Mouse (Mus musculus): ENCODE data around the gene Homer2. TPM values are rescaled to one million over a fixed set of nuclear protein-coding genes. Genes with fewer than 3 reads are reported as not detected.

The Homer2 gene
- 20.6 and 27.0 TPM in 2 replicates for polyA plus RNA-seq (2015; fragmentation: Nextera tagmentation; extraction: Ambion mirVana)

DNA sequence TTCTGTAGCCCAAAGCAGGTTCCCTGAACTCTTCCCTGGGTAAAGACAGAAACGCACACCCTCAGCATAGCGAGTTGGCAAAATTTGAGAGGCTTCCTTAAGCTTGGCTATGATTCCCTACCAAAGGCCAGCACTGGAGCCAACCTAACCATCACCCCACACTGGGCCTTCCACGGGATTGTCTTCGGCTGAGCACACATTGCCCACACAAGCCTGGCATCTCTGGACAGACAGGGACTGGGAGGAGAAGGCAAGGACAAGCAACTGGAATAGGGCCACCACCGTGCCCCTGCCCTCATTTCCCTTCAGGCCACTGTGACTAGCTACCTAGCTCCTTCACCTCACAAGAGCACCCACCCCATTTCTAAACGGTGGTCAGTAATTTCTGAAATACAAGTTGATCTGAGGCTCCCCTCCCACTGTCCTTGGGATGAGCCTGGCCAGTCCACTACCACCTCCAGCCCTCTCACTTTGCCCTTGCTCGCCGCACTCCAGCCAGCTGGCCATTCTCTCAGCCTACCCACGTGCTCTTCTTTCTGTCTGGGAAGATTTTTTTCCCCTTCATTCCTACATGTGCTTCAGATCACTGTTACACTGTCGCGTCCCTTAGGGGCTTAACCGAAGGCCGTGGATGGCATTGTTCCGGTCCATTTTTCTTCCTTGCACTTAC is at the start of gene Homer2:
Homer2 (minus strand) TSS at position 57 of the 670 bp plus-strand sequence.
- ATAC-seq (ENCODE audit: low FRiP score), result peak; percentile 44; the same call in 1 of the 2 replicates
- Histone ChIP-seq H3K36me3 (no peaks in the 10 kb centered on the region), H3K4me3 (peak within 1 kb of the TSS; percentile 73), H3K27ac (peak within 1 kb of the TSS; percentile 83), H3K4me1 (replicated peaks) (peaks cover 16% of the 10 kb centered on the region), H3K9me3 (0 out of 2 replicates have a peak, but pooled peaks cover 5% of the 10 kb centered on the region), H3K27me3 (peaks cover 37% of the 10 kb centered on the region), H3K9ac (peak within 1 kb of the TSS; percentile 82), H3K4me2 (peak within 1 kb of the TSS; percentile 76)
- 79% methylated on average over 14 of the region's 14 CpGs for WGBS

DNA sequence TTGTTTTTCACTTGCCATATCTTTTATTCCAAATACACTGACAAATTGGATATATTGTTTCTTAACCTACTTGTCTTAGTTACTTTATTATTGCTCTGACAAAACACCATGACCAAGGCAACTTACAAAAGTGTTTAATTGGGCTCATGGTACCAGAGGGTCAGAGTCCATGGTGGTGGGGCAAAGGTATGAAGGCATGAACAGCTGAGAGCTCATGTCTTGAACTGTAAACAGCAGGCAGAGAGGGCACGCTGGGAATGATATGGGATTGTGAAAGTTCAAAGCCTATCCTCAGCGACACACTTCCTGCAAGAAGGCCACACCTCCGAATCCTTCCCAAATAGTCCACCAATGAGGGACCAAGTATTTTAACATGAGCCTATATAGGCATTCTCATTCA is 40.6 kb upstream of the Homer2 start:
- H3K4me1 ChIP-seq (replicated peaks), result no peaks in the 10 kb centered on the region
- no peaks in the 10 kb centered on the region for H3K36me3 ChIP-seq
- H3K27me3 ChIP-seq, result no peaks in the 10 kb centered on the region
- WGBS, result 80% methylated on average over 3 of the region's 3 CpGs
- H3K27ac ChIP-seq, result no peak overlapping the region
- no peak overlapping the region for H3K4me3 ChIP-seq
- ATAC-seq (ENCODE audit: low FRiP score), result no peak
- H3K4me2 ChIP-seq, result no peak overlapping the region
- H3K9ac ChIP-seq, result no peak overlapping the region
- H3K9me3 ChIP-seq, result no peaks in the 10 kb centered on the region

DNA sequence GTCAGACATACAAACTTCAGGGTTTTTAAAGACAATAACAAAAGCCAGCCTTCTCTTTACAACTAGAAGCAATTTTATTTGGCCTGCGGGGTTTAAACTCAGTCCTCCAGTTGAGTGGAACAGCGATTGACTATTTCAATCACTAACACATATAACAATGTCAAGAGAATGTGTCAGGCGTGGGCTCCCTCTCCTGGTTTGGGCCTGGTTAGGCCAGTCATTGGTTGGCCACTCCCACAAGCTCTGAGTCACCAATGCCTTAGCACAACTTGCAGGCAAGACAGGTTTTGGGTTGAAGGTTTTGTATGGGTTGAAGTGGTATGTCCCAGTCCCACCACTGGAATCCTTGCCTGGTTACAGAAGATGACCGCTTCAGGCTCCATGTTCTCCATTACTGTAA is 36.8 kb upstream of the Homer2 start:
- H3K27ac ChIP-seq, result no peak overlapping the region
- 75% methylated on average over 4 of the region's 4 CpGs for WGBS

DNA sequence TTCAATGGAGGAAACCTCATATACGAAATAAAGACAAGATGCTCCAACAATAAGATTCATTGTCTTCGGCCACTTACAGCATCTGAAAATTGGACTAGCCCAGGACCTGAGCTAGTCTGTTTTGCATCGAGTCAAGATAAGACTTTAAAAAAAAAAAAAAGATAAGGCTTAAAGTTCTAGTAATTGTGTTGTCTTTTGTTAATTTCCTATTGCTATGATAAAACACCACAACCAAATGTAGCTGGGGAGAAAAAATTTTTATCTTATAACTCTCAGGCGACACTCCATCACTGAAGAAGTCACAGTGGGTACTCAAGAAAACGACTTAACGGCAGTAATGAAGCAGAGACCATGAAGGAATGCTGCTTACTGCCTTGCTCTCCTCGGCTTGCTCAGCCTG is 32.7 kb upstream of the Homer2 start:
- H3K27me3 ChIP-seq, result no peaks in the 10 kb centered on the region
- no peaks in the 10 kb centered on the region for H3K4me1 ChIP-seq (replicated peaks)
- no peak overlapping the region for H3K9ac ChIP-seq
- H3K9me3 ChIP-seq, result no peaks in the 10 kb centered on the region
- no peak overlapping the region for H3K27ac ChIP-seq
- H3K4me2 ChIP-seq, result no peak overlapping the region
- no peak for ATAC-seq (ENCODE audit: low FRiP score)
- H3K36me3 ChIP-seq, result no peaks in the 10 kb centered on the region
- WGBS, result 92% methylated on average over 7 of the region's 7 CpGs
- no peak overlapping the region for H3K4me3 ChIP-seq

More for the DNA sequence above, 36.8 kb upstream of the Homer2 start:
- H3K4me1 ChIP-seq (replicated peaks), result no peaks in the 10 kb centered on the region
- no peak overlapping the region for H3K4me3 ChIP-seq
- no peaks in the 10 kb centered on the region for H3K36me3 ChIP-seq
- no peak for ATAC-seq (ENCODE audit: low FRiP score)
- H3K4me2 ChIP-seq, result no peak overlapping the region
- H3K27me3 ChIP-seq, result no peaks in the 10 kb centered on the region
- no peak overlapping the region for H3K9ac ChIP-seq
- H3K9me3 ChIP-seq, result no peaks in the 10 kb centered on the region

DNA sequence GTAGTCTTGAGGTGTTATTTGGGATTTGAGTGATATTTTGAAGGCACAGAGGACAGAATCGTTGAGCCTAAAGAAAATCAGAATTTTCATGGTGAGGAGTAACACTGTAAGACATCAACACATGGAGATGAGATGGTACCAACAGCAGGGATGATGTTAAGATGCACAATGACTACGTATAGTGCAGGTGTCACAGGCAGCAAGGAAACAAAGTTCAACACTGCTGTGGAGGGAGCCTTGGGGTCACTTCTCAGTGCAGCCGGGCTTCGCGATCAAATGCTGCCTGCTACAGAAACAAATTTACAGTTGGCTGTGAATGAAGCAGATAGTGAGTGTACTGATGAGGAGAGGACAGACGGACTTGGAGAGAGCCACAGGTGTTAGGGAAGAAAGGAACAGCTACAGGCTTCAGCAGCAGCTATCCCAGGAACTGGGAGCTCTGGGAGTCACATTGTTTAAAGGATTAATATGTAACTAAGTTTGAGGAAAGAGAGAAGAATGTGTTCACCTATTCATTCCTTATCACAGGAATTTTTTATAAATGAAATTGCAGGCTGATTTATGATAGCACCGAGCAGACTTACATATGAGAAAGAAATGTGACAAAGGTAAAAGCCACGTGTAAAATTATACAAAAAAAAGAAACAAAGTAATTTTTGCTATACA is 31.5 kb upstream of the Homer2 start:
- H3K4me1 ChIP-seq (replicated peaks), result no peaks in the 10 kb centered on the region
- H3K4me3 ChIP-seq, result no peak overlapping the region
- no peak overlapping the region for H3K9ac ChIP-seq
- H3K27ac ChIP-seq, result no peak overlapping the region
- H3K36me3 ChIP-seq, result no peaks in the 10 kb centered on the region
- H3K27me3 ChIP-seq, result no peaks in the 10 kb centered on the region
- no peak overlapping the region for H3K4me2 ChIP-seq
- no peak for ATAC-seq (ENCODE audit: low FRiP score)
- 82% methylated on average over 8 of the region's 8 CpGs for WGBS
- H3K9me3 ChIP-seq, result no peaks in the 10 kb centered on the region

DNA sequence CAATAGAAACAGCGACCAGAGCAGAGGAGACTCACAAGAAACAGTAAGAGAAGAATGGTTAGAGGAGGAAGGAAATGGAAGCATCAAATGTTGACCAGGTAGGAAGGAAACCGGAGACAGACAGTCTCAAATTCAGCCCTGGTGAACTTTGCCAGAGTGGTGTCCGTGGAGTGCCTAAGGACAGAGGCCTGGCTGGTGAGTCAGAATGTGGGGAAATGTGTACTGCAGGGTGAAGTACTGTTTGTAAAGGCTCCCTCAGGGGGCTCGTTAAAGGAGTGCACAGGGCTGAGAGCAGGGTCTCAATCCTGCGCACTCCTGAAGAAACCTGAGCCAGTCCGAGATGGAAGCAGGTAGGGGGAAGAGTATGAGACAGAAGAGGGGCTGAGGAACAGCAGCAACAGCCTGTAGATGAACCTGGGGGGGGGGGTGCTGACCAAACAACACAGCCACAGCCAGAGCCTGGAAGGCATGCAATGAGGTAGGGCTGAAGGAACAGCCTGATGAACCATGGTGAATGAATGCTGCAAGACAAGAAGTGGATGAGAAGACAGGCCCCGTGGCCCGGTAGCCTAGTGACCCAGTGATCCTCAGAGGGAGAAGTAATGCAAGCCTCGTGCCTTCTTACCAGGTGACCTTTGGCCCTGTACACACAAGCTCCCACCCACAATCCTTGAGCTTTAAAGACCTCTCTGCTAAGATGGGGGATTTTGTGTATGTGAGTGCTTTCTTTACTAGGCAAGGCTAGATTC is 28.1 kb upstream of the Homer2 start:
- ATAC-seq (ENCODE audit: low FRiP score), result no peak
- no peaks in the 10 kb centered on the region for H3K9me3 ChIP-seq
- no peak overlapping the region for H3K27ac ChIP-seq
- 72% methylated on average over 9 of the region's 9 CpGs for WGBS
- H3K4me3 ChIP-seq, result no peak overlapping the region
- H3K27me3 ChIP-seq, result no peaks in the 10 kb centered on the region
- H3K4me2 ChIP-seq, result no peak overlapping the region
- H3K36me3 ChIP-seq, result no peaks in the 10 kb centered on the region
- no peak overlapping the region for H3K9ac ChIP-seq
- H3K4me1 ChIP-seq (replicated peaks), result no peaks in the 10 kb centered on the region

DNA sequence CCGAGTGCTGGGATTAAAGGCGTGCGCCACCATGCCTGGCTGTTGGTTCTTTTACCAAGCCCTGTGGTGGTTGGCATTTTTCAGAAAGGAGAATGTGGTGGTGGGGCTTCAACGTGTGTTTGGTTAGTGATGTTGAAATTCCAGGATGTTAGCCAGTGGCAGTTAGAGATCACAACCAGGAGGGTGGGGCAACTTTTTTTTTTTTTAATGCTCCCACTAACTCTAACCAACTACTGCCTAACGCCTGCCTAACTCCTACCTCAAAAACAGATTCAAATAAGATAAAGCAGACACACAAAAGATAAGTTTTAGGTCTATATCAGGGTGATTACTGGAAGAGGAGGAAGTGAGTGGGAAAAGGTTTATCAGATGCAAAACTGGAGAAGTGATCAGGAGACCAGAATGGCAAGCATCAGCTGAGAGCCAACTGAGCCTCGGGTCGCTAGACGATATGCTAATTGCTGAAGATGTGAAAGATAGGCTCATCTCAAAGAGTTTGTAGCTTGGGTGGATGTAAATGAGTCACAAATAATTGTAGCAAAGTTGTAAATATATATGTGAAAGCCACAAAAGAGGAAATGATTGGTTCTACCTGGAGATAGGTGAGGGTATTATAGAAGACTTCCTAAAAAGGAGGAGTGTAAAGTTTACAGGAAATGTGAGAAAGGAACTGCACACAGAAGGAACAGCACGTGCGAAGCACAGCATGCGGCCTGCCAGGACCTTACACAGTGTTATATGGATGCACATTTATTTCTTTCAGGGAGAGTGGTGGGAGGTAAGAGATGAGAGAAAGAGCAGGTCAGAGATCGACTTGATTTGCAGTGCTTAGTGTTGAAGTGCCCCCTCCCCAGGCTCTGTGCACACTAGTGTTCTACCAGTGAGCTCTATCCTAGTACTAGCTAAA is 25.1 kb upstream of the Homer2 start:
- Histone ChIP-seq H3K27me3 (no peaks in the 10 kb centered on the region), H3K9me3 (no peaks in the 10 kb centered on the region), H3K36me3 (no peaks in the 10 kb centered on the region), H3K9ac (no peak overlapping the region), H3K4me1 (replicated peaks) (no peaks in the 10 kb centered on the region), H3K4me2 (no peak overlapping the region), H3K27ac (no peak overlapping the region), H3K4me3 (no peak overlapping the region)
- no peak for ATAC-seq (ENCODE audit: low FRiP score)
- WGBS, result 89% methylated on average over 12 of the region's 12 CpGs

DNA sequence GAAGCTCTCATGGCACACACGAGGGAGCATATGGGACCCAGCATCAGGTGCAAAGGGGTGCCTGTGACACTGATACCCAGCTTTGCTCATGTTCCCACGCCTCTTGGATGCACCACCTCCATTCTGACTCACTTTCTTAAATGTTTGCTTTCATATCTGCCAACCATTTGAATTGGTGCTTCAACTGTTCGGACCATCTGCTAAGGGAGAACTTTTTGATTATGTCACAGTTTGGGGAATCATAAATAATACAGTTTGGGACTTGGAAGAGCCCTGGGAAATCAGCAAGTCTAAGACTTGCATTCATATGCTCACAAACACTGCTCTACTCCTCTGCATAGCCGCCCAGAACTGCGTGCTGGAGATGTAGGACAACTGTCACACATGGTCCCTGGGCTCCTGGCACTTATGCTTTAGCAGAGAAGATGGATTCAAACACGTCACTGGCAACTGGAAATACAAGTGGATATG is 23.9 kb upstream of the Homer2 start:
- Histone ChIP-seq H3K9ac (no peak overlapping the region), H3K27ac (no peak overlapping the region), H3K36me3 (no peaks in the 10 kb centered on the region), H3K27me3 (no peaks in the 10 kb centered on the region), H3K4me1 (replicated peaks) (no peaks in the 10 kb centered on the region), H3K4me3 (no peak overlapping the region), H3K9me3 (no peaks in the 10 kb centered on the region), H3K4me2 (no peak overlapping the region)
- ATAC-seq (ENCODE audit: low FRiP score), result no peak
- 85% methylated on average over 6 of the region's 6 CpGs for WGBS

DNA sequence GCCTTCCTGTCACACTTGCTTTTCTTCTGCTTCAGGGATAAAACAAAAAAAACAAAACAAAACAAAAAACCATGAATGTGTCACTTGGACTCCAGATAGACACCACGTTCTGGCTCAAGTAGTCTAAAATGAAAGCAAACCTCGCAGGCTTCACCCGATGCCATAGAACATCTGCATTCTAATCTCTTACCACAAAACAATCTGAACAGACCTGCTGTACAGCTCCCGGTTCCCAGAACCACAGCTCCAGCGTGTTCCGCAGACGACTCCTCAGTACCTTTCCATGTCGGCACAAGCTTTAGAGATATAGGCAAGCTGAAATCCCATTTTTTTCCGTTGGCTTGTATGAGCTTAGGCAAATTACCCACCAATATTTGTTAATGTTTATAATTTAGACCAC is 22.5 kb upstream of the Homer2 start:
- no peak overlapping the region for H3K27ac ChIP-seq
- WGBS, result 90% methylated on average over 9 of the region's 9 CpGs
- no peak overlapping the region for H3K4me2 ChIP-seq
- no peaks in the 10 kb centered on the region for H3K4me1 ChIP-seq (replicated peaks)
- no peak for ATAC-seq (ENCODE audit: low FRiP score)
- no peak overlapping the region for H3K9ac ChIP-seq
- no peaks in the 10 kb centered on the region for H3K9me3 ChIP-seq
- H3K27me3 ChIP-seq, result no peaks in the 10 kb centered on the region
- no peak overlapping the region for H3K4me3 ChIP-seq
- H3K36me3 ChIP-seq, result no peaks in the 10 kb centered on the region

DNA sequence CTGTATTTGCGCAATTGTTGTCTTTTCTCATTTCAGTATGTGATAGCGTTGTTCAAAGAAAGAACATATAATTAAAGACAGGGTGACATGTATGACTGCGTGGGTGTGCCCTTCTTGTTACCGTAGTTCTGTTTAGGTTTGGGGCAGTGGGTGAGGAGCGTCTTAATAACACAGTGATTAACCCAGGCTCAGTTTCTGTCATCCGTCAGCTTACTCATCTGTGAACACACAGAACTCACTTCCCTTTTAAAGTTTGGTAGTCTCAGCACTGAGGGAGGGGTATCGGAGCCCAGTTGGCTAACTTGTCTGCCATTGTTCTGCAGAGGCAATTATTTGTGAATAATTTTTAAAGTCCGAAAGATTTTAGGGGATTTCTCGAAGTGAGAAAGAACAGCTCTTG is 20.4 kb upstream of the Homer2 start:
- no peak for ATAC-seq (ENCODE audit: low FRiP score)
- H3K27me3 ChIP-seq, result no peaks in the 10 kb centered on the region
- no peak overlapping the region for H3K4me3 ChIP-seq
- 88% methylated on average over 9 of the region's 9 CpGs for WGBS
- no peak overlapping the region for H3K27ac ChIP-seq
- no peak overlapping the region for H3K4me2 ChIP-seq
- H3K36me3 ChIP-seq, result no peaks in the 10 kb centered on the region
- no peak overlapping the region for H3K9ac ChIP-seq
- H3K4me1 ChIP-seq (replicated peaks), result no peaks in the 10 kb centered on the region
- H3K9me3 ChIP-seq, result no peaks in the 10 kb centered on the region

DNA sequence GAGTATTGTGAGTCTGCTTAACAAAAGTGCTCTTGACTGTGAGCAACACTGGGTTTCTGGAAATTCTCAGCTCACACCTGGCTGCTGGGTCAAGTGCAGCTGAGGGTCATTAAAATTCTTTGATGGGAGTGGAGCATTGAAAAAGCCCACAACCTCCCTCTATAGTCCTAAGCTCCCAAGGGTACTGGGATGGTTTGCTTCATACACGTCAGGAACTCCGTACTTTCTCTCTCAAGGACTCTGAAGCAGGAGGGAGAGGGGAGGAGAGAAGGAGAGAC is 19.3 kb upstream of the Homer2 start:
- H3K9ac ChIP-seq, result no peak overlapping the region
- WGBS, result 63% methylated on average over 2 of the region's 2 CpGs
- H3K9me3 ChIP-seq, result no peaks in the 10 kb centered on the region
- ATAC-seq (ENCODE audit: low FRiP score), result no peak
- no peak overlapping the region for H3K4me3 ChIP-seq
- H3K36me3 ChIP-seq, result no peaks in the 10 kb centered on the region
- no peak overlapping the region for H3K27ac ChIP-seq
- H3K27me3 ChIP-seq, result no peaks in the 10 kb centered on the region
- H3K4me1 ChIP-seq (replicated peaks), result no peaks in the 10 kb centered on the region
- H3K4me2 ChIP-seq, result no peak overlapping the region

Data from hindbrain, embryonic 13.5 days (tissue).